Mouse (Mus musculus): ENCODE measurements around the gene Slc7a11. TPM values are rescaled to one million over a fixed set of nuclear protein-coding genes. Genes with fewer than 3 reads are reported as not detected.
A peak's percentile ranks its signal among the peaks of the same experiment; 100 is the strongest.
"Not testable (repeated sequence)": the region's sequence is repeated elsewhere in the genome, so short reads cannot be mapped to it uniquely, and the experiment has no call there.

Slc7a11 gene
- polyA plus RNA-seq, 1 experiment from 2014 or later = 0.11 TPM

- no peak for TF ChIP-seq CTCF (IDR thresholded peaks at IDR 0.05; ENCODE audit: low read depth)
- WGBS = 79% methylated on average over 4 of the region's 4 CpGs
- no peak for DNase-seq
- Histone ChIP-seq H3K27me3 (ENCODE audit: insufficient read depth, low read length) (no peaks in the 10 kb centered on the region), H3K36me3 (ENCODE audit: insufficient read depth) (no peaks in the 10 kb centered on the region), H3K4me2 (no peak overlapping the region), H3K27ac (ENCODE audit: low read depth) (no peak overlapping the region), H3K4me3 (ENCODE audit: low read depth, low read length) (no peak overlapping the region), H3K9me3 (ENCODE audit: low read depth, low read length) (no peaks in the 10 kb centered on the region), H3K9ac (no peak overlapping the region), H3K4me1 (ENCODE audit: insufficient read depth) (no peaks in the 10 kb centered on the region)
- ATAC-seq (ENCODE audit: insufficient read depth) = no peak
Measured at GRCm38 (mm10) chr3:50438520-50439253, 4.7 kb downstream of the Slc7a11 start.

DNA sequence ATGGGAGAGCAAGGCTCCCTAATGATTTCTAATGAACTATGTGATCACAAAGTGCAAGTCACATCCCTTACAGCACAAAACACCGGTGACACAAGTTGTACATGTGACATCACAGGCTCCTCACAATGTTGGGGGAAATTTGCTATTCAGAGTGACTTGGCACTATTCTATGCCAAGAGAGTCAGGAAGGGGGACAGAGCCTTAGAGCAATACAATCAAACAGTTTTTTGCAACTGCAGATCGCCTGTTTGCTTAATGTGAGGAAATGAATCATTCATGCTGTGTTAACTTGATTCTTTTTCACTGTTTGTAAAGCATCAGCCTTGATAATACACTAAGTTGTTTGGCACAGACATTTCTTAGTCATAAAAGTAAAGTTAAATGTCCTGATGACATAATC is 5.3 kb downstream of the Slc7a11 start:
- H3K9me3 ChIP-seq (ENCODE audit: low read depth, low read length); H3K9ac ChIP-seq; ATAC-seq (ENCODE audit: insufficient read depth); H3K4me1 ChIP-seq (ENCODE audit: insufficient read depth); H3K4me3 ChIP-seq (ENCODE audit: low read depth, low read length); H3K4me2 ChIP-seq; H3K27ac ChIP-seq (ENCODE audit: low read depth); H3K27me3 ChIP-seq (ENCODE audit: insufficient read depth, low read length); H3K36me3 ChIP-seq (ENCODE audit: insufficient read depth): not testable (repeated sequence)
- peak; percentile 13 for DNase-seq
- 42% methylated on average over 2 of the region's 2 CpGs for WGBS

DNA sequence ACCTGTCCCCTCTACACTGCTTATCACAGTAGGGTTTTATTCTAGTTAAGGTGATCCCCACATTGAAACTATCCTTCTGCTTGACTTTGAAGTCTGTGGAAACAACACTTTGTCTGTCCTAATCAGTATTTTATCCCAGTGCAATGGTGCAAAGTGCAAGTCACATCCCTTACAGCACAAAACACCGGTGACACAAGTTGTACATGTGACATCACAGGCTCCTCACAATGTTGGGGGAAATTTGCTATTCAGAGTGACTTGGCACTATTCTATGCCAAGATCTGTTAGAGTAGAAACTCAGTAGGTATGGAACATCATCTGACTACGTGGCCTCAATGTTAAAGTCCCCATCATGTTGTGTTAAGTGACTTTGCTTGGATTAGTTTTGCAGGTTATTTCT is 7.0 kb downstream of the Slc7a11 start:
- H3K4me3 ChIP-seq (ENCODE audit: low read depth, low read length); H3K27me3 ChIP-seq (ENCODE audit: insufficient read depth, low read length); DNase-seq; H3K36me3 ChIP-seq (ENCODE audit: insufficient read depth); H3K4me1 ChIP-seq (ENCODE audit: insufficient read depth); H3K9me3 ChIP-seq (ENCODE audit: low read depth, low read length); H3K4me2 ChIP-seq; H3K9ac ChIP-seq; H3K27ac ChIP-seq (ENCODE audit: low read depth); ATAC-seq (ENCODE audit: insufficient read depth): not testable (repeated sequence)
- 92% methylated on average over 2 of the region's 2 CpGs for WGBS

DNA sequence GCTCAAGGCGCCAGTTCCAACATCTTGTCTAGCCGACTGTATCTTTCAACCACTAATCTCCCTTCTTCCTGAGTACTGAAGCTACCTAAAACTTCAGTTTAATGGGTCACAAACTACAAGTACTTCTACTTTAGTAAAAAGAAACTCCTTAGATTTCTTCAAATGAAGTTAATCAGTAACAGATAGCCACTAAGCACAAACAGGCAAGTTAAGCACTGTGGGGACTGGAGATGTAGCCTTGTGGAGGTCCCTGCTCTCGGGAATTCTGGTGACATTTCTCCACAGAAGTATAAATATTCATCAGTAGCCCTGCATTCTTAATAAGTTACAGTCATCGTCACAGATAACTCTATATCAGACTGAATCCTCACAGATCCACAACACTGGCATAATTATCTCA is 9.6 kb downstream of the Slc7a11 start:
- no peak for DNase-seq
- Histone ChIP-seq H3K9ac (no peak overlapping the region), H3K27me3 (ENCODE audit: insufficient read depth, low read length) (no peaks in the 10 kb centered on the region), H3K36me3 (ENCODE audit: insufficient read depth) (no peaks in the 10 kb centered on the region), H3K9me3 (ENCODE audit: low read depth, low read length) (no peaks in the 10 kb centered on the region), H3K4me2 (no peak overlapping the region), H3K4me3 (ENCODE audit: low read depth, low read length) (no peak overlapping the region), H3K27ac (ENCODE audit: low read depth) (no peak overlapping the region), H3K4me1 (ENCODE audit: insufficient read depth) (no peaks in the 10 kb centered on the region)
- WGBS = 67% methylated on average over 4 of the region's 4 CpGs
- no peak for ATAC-seq (ENCODE audit: insufficient read depth)
- TF ChIP-seq CTCF (IDR thresholded peaks at IDR 0.05; ENCODE audit: low read depth) = no peak

DNA sequence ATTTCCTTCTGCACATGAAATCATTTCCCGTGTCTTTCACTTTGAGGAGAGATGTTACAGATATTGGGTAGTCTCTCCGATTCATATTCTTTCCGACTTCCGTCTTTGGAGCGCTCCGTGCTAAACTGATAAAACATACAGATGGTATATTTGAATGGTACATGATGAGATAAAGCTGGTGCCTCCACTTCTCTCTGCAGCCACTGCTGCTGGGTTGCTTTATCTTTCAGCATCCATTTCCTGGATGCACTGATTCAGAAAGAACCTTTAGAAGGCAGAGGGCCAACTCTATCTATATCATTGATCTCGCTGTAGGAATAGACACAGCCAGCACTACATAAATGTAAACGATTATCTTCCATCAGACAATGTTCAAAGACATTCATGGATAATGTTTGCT is 12.6 kb downstream of the Slc7a11 start:
- no peak for TF ChIP-seq CTCF (IDR thresholded peaks at IDR 0.05; ENCODE audit: low read depth)
- Histone ChIP-seq H3K4me3 (ENCODE audit: low read depth, low read length) (no peak overlapping the region), H3K27me3 (ENCODE audit: insufficient read depth, low read length) (no peaks in the 10 kb centered on the region), H3K9me3 (ENCODE audit: low read depth, low read length) (no peaks in the 10 kb centered on the region), H3K9ac (no peak overlapping the region), H3K27ac (ENCODE audit: low read depth) (no peak overlapping the region), H3K4me2 (no peak overlapping the region), H3K36me3 (ENCODE audit: insufficient read depth) (no peaks in the 10 kb centered on the region), H3K4me1 (ENCODE audit: insufficient read depth) (no peaks in the 10 kb centered on the region)
- no peak for ATAC-seq (ENCODE audit: insufficient read depth)
- 81% methylated on average over 8 of the region's 8 CpGs for WGBS
- DNase-seq = no peak

GRCm38 (mm10) chr3:50421480-50422277 is 21.7 kb downstream of the Slc7a11 start:
- WGBS = 63% methylated on average over 8 of the region's 8 CpGs
- no peak for ATAC-seq (ENCODE audit: insufficient read depth)
- Histone ChIP-seq H3K9me3 (ENCODE audit: low read depth, low read length) (no peaks in the 10 kb centered on the region), H3K4me1 (ENCODE audit: insufficient read depth) (no peaks in the 10 kb centered on the region), H3K27me3 (ENCODE audit: insufficient read depth, low read length) (no peaks in the 10 kb centered on the region), H3K4me2 (no peak overlapping the region), H3K4me3 (ENCODE audit: low read depth, low read length) (no peak overlapping the region), H3K36me3 (ENCODE audit: insufficient read depth) (no peaks in the 10 kb centered on the region), H3K9ac (no peak overlapping the region), H3K27ac (ENCODE audit: low read depth) (no peak overlapping the region)
- no peak for DNase-seq
- no peak for TF ChIP-seq CTCF (IDR thresholded peaks at IDR 0.05; ENCODE audit: low read depth)

DNA sequence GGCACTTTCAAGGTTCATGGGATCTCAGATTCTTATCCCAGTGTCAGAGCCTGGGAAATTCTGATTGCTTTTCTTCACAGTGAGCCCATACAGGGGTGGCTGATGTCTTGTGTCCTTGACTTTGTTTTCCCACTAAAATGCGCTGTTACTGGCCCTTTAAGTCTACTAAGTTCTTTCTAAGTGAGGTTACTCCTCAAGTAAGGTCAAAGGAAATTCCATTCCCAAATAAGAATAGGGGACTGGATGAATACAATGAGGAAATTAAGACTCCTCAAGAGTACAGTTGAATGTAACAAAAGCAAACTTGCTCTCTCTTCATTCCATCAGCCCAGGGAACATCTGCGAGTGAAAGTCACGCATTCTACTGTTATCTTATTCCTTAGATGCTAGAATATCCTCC is 24.3 kb downstream of the Slc7a11 start:
- Histone ChIP-seq H3K9me3 (ENCODE audit: low read depth, low read length) (no peaks in the 10 kb centered on the region), H3K4me3 (ENCODE audit: low read depth, low read length) (no peak overlapping the region), H3K4me1 (ENCODE audit: insufficient read depth) (no peaks in the 10 kb centered on the region), H3K4me2 (no peak overlapping the region), H3K27ac (ENCODE audit: low read depth) (no peak overlapping the region), H3K9ac (no peak overlapping the region), H3K36me3 (ENCODE audit: insufficient read depth) (no peaks in the 10 kb centered on the region), H3K27me3 (ENCODE audit: insufficient read depth, low read length) (no peaks in the 10 kb centered on the region)
- DNase-seq (no peak), ATAC-seq (ENCODE audit: insufficient read depth) (no peak)
- 78% methylated on average over 3 of the region's 3 CpGs for whole genome bisulfite sequencing
- no peak for TF ChIP-seq CTCF (IDR thresholded peaks at IDR 0.05; ENCODE audit: low read depth)
